Mouse (Mus musculus): ENCODE data around the gene Hk3.

Hk3 gene

GRCm38 (mm10) chr13:55002090-55002489 is 19.1 kb downstream of the Hk3 start:
- in situ Hi-C loops (cut with MseI, MboI): no loop called here

DNA sequence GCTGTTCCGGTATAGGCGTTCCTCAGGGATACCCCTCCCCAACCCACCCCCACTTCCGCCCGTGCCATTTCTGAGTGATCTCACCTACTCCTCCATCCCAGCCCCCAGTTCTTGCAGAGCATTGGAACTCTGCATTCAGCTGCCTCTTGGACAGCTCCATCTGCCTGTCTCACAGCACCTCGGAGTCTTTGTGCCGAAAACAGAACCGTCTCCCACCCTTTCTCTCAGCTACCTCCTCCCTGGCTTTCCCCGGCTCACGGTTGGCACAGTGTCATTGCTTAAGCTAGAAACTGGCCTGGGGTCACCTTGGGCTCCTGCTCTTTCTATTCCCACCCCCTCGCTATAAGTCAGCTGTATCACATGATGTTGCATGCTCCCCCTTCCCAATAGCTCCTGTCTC is 20.8 kb downstream of the Hk3 start:
- in situ Hi-C loops (cut with MseI, MboI): no loop called here

- in situ Hi-C loops (cut with MseI, MboI): no loop called here
Measured at GRCm38 (mm10) chr13:54997568-54997967, 23.6 kb downstream of the Hk3 start.

DNA sequence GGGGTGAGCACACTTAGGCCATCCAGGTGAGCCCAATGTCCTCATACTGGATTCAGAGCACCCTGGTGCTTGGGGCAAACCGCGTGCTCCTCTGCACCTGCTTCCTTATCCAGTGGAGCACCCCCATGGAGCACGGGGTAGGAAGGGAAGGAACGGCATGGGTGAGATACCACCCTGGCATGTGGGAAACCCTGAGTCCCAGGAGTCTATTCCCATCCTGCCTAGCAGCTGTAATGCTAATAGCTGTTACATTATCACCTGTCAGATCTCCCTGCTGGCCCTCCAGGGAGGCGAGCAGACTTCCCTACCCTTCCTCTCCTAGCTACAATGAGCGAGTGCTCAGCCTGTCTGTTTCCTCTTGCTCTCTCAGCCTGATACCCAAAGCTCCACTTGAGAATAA is 26.0 kb downstream of the Hk3 start:
- in situ Hi-C loops (cut with MseI, MboI): no loop called here

DNA sequence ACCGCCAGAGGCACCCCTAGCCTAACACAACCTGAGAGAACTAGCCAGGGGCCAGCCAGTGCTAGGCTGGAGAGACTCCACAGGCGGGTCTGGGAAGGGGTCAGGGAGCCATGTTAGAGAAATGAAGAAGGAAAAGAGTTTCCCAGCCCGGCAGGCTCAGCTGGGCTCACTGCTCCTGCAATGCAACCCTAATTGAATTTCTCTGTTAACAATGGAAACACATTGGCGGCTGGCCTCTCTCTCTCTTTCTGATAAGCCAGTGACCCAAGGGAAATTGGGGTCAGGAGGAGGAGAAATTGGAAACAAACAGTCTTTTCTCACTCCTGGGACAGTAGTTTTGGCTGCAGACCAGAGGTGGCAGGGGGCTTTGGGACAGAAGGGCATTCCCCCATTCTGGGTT is 26.6 kb downstream of the Hk3 start:
- in situ Hi-C loops (cut with MseI, MboI): no loop called here

GRCm38 (mm10) chr13:54992215-54992614 is 29.0 kb downstream of the Hk3 start:
- in situ Hi-C loops (cut with MseI, MboI): no loop called here

GRCm38 (mm10) chr13:54988181-54988760 is 32.9 kb downstream of the Hk3 start:
- in situ Hi-C loops (cut with MseI, MboI): no loop called here

DNA sequence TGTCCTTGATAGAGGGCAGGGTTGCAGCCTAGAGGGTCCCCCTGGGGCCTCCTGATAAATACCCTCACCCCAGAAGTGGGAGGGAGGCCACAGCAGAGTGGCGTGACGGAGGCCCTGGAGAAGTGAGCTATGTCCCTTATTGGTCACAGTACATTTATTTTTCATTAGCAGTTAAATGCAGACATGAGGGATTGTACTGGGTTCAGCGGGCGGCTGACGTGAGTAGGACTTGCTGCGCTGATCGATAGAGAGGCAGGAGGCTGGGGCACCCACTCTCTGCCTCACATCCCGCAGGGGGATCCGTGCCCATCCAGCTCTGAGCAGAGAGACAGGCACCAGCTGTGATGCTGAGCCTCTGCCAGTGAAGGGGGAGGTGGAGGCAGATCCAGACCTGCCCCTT is 33.8 kb downstream of the Hk3 start:
- in situ Hi-C loops (cut with MseI, MboI): no loop called here

DNA sequence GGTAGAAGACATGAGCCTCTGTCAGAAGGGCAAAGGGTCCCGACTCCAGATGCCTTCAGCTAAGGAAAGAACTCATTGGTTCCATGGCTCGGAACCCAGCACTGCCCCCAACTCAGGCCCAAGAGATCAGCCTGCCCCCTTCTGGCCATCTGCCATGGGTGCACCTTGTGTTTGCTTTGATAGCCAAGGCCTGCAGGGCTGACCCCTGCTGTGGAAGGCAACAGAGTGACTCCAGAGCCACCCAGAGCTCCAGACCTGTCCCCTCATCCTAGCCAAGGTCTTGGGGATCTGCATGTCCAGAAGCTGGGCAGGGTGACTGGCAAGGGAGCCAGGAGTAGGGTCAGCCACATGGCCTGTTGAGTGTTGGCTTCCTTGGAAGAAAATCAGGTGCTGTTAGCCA is 37.6 kb downstream of the Hk3 start:
- in situ Hi-C loops (cut with MseI, MboI): no loop called here

- in situ Hi-C loops (cut with MseI, MboI): no loop called here
Measured at GRCm38 (mm10) chr13:54983001-54983400, 38.2 kb downstream of the Hk3 start.

DNA sequence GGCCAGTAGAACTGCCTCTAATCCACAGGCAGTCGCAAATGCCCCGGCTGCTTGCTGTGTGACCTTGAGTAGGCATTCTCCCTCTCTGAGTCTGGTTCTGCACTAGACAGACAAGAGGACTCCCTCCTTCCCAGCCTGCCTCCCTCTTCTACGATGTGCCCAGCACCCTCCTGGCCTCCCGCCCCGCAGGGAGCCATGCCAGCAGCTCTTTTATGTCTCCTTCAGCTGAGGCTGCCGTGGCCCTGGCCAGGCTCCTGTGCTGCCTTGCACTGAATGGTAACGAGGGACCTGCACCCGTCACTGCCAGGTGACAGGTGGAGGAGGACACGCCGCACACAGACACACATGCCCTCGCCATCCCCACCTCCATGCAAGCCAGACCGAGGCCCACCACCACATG is 40.2 kb downstream of the Hk3 start:
- in situ Hi-C loops (cut with MseI, MboI): no loop called here

GRCm38 (mm10) chr13:54978804-54979203 is 42.4 kb downstream of the Hk3 start:
- in situ Hi-C loops (cut with MseI, MboI): no loop called here

DNA sequence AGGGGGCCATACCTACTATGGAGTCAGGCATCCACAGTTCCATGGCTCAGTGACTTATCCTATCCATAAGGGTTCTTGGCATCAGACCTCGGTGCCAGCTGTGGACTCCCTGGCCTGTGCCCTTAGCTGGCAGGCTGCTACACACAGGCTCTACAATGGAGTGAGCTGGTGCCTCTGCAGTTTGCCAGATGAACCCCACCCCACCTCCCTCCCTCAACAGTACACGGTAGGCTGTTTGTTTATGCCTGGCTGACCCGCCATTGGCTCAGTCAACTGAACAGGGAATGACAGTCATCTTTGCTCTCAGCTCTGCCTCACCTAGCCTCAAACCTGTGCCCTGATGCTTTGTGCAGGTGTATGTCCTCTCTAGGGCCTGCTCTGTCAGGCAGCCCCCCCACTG is 45.6 kb downstream of the Hk3 start:
- in situ Hi-C loops (cut with MseI, MboI): no loop called here

GRCm38 (mm10) chr13:54970521-54971247 is 50.5 kb downstream of the Hk3 start:
- in situ Hi-C loops (cut with MseI, MboI): no loop called here

DNA sequence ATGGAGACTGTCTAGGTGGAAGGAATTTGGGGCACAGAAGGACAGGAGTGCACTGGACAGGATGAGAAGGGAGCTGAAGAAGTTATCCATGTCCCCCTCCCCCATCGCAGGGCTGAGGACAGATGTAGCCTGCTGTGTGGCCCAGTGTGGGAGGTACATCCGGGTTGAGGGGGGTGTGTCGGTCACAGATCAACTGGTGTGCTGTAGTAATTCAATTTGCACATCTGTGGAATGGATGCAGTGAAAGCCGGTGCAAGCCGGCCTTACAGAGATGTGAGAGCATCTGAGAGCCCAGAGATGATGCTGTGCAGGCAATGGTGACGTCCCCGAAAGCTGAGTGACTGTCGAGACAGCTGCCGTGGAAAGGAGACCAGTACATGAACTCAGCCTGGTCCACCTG is 51.7 kb downstream of the Hk3 start:
- in situ Hi-C loops (cut with MseI, MboI): no loop called here

DNA sequence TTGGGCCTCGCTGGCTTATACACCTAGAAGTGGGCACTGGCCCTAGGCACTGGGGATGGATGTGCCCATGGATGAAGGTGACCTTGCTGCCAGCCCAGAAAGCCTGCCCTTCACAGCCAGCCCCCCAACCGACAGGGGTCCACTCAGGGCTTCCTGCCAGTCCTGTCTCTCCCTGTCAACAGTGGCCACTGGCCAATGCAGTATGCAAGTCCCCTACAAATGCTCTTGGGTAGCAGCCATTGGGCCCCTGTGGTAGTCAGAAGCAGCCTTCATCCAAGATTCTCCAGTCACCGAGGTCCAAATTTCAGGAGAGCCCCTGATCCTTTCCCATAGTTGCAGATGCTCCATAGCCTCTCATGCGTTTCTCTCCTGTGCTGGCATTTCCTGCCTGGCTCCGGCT is 52.5 kb downstream of the Hk3 start:
- in situ Hi-C loops (cut with MseI, MboI): no loop called here

DNA sequence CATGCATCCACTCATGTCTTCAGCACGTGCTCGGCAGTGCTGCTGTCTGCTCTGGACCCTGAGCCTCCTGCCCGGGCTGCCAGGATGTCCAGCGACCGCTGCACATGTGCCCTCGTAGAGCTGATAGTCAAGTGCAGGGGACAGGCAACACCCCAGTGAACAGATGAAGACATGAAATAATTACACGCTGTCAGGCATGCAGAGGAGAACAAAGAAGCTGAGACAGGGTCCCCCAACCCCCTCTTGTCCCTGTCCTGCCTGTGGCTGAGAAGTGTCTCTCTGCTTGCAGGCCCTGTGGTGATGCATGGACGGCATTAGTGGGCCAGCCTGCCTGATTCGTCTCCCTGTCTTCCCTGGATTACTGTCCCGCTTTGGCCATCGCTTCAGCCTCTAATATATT is 53.7 kb downstream of the Hk3 start:
- in situ Hi-C loops (cut with MseI, MboI): no loop called here

DNA sequence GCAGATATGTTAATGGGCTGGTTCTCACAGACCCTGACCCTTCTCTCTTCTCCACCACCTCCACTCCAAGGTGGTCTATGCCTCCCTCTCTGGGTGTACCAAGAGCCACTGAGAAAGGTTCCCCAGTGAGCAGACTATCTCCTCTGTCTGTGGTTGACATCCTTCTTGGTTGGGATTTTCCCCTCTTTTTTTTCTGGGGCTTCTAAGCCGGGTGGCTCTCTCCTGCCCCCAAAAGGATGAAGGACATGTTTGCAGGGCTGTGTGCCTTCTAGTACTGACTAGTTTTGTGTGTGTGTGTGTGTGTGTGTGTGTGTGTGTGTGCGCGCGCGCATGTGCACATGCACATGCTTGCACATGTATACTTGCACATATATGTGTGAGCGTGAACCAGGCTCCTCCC is 55.9 kb downstream of the Hk3 start:
- in situ Hi-C loops (cut with MseI, MboI): no loop called here

DNA sequence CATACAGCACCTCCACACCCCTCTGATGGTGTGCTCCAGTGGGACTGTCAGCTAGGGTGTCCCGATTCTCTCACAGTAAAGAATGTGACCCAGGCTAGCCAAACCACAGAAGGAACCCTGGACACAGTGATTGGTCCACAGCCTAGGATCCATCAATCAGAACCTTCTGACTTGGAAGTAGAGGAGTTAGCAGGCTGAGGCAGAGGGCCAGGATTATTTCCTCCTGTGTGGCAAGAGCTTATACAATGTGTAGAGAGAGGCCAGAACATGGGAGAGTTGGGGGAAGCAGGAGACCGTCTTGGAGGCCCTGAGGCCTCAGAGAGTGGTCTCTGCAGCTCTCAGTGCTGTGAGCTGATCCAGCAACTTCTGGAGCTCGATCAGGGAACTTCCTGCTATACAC is 60.7 kb downstream of the Hk3 start:
- in situ Hi-C loops (cut with MseI, MboI): no loop called here

DNA sequence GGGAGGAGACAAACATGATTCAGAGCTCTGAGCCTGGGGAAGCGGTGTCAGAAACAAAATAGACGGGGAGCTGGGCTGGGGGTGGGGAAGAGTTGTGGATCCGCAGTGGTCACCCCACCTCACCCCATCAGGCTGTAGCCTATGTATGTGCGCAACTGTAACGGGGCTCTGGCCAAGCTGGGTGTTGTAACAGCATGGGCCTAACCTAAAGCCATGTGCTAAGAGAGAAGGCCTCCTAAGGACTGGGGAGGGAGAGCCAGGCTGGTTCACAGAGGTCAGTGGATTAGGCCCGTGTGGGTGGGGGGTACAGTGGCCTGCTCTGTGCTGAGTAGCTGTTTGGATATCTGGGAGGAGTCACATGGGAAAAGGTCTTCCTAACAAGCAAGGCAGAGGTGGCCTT is 61.3 kb downstream of the Hk3 start:
- in situ Hi-C loops (cut with MseI, MboI): no loop called here

DNA sequence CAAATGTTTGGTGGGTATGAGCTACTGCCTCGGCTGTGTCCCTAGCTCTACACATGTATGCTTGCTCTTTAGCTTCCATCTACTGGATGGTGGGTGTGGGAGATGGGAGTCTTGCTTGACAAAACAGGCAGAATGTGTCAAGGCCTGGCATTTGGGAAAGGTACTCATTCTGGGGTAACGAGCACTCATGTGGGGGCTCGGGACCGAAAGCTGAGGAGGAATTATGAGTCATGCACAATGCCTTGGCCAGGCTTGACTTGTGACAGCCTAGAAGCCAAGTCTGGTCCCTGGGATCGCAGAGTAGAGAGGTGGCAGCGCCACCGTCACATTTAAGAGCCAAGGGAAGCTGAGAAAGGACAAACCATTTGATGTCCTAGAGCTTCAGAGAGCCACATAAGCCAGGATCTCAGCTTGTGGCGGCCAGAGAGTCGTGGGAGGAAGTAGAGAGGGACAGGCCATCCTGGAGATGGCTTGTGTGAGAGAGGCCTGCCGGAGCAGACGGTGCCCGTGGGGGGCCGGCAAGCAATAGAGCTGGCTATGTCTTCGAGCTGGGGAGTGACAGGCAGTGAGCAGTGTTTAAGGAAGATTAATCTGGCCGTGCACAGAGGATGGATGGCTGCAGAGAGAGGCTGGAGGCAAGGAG is 62.0 kb downstream of the Hk3 start:
- in situ Hi-C loops (cut with MseI, MboI): no loop called here

DNA sequence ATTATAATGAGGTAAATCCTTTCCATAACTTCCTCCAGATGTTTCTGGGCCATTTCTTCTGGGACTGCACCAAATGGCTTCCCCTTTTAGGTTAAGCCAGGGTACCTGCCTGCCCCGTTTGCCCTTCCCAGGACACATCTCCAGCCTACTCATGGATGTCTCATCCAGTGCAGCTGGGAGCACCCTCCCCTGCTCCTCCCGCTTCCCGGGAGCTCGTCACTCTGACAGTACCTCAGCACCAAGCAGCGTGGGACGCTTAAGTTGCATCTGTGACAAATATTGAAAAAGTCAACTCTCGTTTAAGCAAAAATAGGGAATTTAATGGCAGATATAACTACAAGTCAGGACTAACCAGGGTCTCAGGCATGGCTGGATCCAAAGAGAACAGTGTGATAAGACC is 63.9 kb downstream of the Hk3 start:
- in situ Hi-C loops (cut with MseI, MboI): no loop called here

Data from mouse trophoblast stem cell (cell line).